Mouse (Mus musculus) T-helper 17 cell (primary cell): Measurements from ENCODE around the gene Prune1.

Experiments
- in situ Hi-C, 2 experiments: fragments of 300-600 bp; cut with MboI, MseI; formaldehyde crosslinking; loops; 1 replicate in 1 of 2; 2 replicates in 1 of 2; pipeline ENCODE4 v1.15.1; 2025; ENCODE audit warnings: high pct_unique_total_duplicates in 2 of 2

Gene Prune1

DNA sequence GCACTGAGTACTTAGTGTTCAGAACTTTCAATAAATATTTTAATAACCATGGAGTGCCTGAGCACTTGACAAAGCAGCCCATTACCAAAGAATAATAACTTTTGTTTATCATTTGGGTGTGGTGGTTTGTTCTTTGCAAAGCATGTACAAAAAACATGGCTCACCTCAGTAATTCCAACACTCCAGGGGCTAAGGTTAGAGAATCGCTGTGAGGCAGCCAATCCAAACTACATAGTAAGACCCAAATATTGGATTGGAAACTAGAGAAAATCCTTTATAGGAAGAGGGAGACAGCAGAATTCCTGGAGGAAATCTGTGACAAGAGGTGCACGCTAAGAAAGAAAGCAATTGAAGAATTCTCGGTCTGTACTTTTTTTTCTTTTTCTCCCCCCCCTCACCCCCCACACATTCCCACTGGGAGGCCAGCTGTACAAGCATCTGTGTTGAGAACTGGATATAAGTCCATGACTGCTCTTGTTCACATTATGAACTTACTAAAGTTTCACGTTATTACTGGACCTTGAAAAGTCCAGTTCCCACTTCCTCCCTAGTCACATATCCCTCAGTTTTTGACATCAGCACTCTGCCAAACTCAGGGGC is 65.1 kb downstream of the Prune1 start:
- in situ Hi-C loops: no loop called here

GRCm38 (mm10) chr3:95213609-95213975 is 68.3 kb downstream of the Prune1 start:
- in situ Hi-C loops: loop anchor here in 1 of 2 experiments (5.0 kb wide), 1 partner anchor 71 kb away; the partner anchor contains the start of gene Tnfaip8l2

GRCm38 (mm10) chr3:95212889-95213608 is 68.8 kb downstream of the Prune1 start:
- in situ Hi-C loops: loop anchor here in 1 of 2 experiments (5.0 kb wide), 1 partner anchor 71 kb away; the partner anchor contains the start of gene Tnfaip8l2

- in situ Hi-C loops: loop anchor here in 1 of 2 experiments (5.0 kb wide), 1 partner anchor 68 kb away; the partner anchor contains the start of gene Tnfaip8l2
Measured at GRCm38 (mm10) chr3:95210585-95210984, 71.3 kb downstream of the Prune1 start.

DNA sequence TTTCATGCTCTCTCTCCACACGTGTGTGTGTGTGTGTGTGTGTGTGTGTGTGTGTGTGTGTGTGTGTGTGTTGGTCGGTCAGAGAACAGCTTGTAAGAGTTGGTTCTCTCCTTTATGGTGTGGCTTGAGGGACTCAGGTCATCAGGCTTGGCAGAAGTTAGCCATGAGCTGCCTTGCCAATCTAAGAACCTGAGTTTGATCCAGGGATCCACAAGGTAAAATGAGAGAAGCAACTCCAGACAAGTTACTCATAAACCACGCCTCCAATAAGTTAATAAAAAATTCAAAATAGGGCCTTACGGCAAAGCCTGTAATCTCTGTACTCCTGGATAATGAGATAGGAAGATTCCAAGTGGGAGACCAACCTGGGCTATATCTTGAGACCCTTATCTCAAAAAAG is 73.6 kb downstream of the Prune1 start:
- in situ Hi-C loops: loop anchor here in 1 of 2 experiments (5.0 kb wide), 1 partner anchor 49 kb away; no protein-coding TSS in a partner anchor

GRCm38 (mm10) chr3:95203880-95204279 is 78.0 kb downstream of the Prune1 start:
- in situ Hi-C loops: no loop called here
